15 mouse cellular contexts compared by ENCODE assay signal in genomic region chr2:166800473-166800857, GRCm38 (mm10).
"Had no signal": no experiment of that assay in that cellular context is flagged by ENCODE, and none has a peak within 500 bp of the region (broad histone marks: within the 10 kb centered on the region; RNA-seq: fewer than 3 reads in every experiment).

No protein-coding gene starts in this region.

- H3K4me1 ChIP-seq: midbrain, embryonic 13.5 days; midbrain, embryonic 15.5 days; neural tube, embryonic 12.5 days; stomach, embryonic 15.5 days had no signal

- H3K27ac ChIP-seq: liver, embryonic 14.5 days; midbrain, embryonic 13.5 days; midbrain, embryonic 15.5 days; neural tube, embryonic 12.5 days; stomach, embryonic 15.5 days; stomach, postnatal 0 days had no signal

- H3K27me3 ChIP-seq: megakaryocyte, embryonic 14.5 days; midbrain, embryonic 13.5 days; midbrain, embryonic 15.5 days; neural tube, embryonic 12.5 days; stomach, embryonic 15.5 days had no signal

- DNase-seq: lung, adult 18-20 months; lung, embryonic 14.5 days; lung, postnatal 10 days; lung, postnatal 4 days; thymus, adult 2 months; thymus, postnatal 25 days; thymus, postnatal 4 days had no signal

- H3K4me2 ChIP-seq: lung, embryonic 14.5 days; midbrain, embryonic 11.5 days; midbrain, embryonic 13.5 days; midbrain, embryonic 15.5 days; neural tube, embryonic 12.5 days; stomach, embryonic 15.5 days had no signal

- H3K4me3 ChIP-seq: megakaryocyte, embryonic 14.5 days; midbrain, embryonic 13.5 days; midbrain, embryonic 15.5 days; neural tube, embryonic 12.5 days; stomach, embryonic 15.5 days had no signal
